Mouse (Mus musculus): ENCODE measurements around the gene Cd101.

Cd101 gene

DNA sequence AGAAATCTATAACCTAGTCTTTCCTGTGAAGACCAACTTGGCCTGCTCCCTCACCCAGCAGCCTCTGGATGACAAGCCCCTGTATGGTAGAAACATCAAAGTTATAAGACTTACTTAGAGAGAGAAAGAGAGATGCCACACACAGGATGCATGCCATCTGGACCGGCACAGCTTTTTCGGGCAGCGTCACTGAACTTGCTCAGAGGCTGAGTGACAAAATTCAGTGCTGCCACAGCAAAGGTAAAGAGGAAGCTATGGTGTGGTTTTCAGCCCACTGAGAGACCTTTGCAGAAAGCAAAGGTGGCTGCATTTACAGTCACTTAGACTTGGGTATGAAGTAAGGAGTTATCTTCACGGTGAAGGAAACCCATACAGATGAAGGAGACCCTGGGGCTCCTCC, at the start of gene Cd101:
TSS of gene Cd101 (minus strand) at position 218 of the 400 bp plus-strand sequence.
- in situ Hi-C loops (cut with MboI; ENCODE audit: low pct_unique_long_range_greater_than_20kb in 1 of 2, low sequenced_read_pairs in 2 of 2, unreplicated experiment in 1 of 2): no loop called here

DNA sequence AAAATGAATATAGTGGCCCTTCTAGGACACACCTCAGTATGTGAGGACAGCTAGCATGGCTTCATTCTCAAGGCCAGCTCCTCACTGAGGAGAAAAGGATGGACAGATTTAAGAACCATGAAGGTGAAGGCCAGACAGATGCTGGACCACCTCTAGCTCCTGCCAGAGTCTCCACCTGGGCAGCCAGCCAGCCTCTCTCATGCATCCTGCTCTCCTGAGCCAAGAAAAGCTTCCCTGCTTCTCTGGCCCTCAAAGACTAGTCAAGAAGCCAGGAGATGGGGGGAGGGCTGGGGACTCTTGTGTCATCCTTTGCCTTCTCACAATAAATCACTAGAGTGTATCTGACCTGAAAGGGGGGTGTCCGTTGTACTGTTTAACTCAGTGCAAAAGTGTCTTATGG, 49.0 kb upstream of the Cd101 start:
- in situ Hi-C loops (cut with MboI; ENCODE audit: low pct_unique_long_range_greater_than_20kb in 1 of 2, low sequenced_read_pairs in 2 of 2, unreplicated experiment in 1 of 2): no loop called here

DNA sequence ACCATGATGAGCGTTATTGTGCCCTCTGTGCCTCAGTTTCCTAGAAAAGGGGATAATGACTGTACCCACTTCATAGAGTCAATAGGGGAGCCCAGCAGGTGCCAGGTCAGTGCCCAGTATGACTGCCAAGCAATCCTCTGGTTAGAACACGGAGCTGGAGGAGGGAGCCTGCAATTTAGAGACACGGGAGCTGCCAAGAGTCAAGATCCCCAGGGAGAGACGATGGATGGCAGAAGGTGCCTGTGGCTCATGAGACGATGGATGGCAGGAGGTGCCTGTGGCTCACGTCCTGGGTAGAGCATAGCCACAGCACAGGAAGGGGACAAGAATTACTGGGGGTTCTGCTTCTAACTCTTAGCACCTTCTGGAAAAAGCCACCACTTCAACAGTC, 48.3 kb upstream of the Cd101 start:
- in situ Hi-C loops (cut with MboI; ENCODE audit: low pct_unique_long_range_greater_than_20kb in 1 of 2, low sequenced_read_pairs in 2 of 2, unreplicated experiment in 1 of 2): no loop called here

DNA sequence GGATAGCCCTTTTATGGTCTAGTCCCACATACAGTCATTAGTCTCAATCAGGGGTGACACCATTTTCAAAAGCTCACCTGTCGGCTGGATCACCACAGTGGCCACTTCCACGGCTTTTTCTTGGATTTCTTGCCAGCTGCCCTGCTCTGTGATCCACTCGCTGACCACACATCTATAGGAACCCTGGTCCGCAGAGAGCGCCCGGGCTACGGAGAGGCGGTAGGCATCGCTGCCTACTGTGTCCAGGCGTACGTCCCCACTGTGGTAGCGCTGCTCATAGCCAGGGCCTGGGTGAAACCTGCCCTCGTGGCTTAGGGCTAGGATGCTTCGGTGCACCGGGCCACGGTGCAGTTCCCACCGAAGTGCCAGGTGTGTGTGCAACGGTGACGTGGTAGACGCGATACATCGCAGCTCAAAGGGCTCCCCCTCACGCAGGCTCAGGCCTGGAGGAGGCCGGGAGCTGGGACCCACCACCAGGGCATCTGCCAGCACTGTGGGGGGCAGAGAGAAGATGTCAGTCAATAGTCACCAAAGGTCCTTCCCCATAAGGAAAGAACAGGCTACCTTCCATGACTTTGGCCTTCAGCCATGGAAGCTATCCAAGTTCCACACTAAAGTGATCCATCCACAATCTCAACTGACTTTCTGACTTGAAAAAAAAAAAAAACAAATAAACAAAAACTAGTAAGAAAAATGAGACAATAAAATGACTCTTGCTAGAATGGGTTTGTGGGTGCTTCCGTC, 47.8 kb upstream of the Cd101 start:
- in situ Hi-C loops (cut with MboI; ENCODE audit: low pct_unique_long_range_greater_than_20kb in 1 of 2, low sequenced_read_pairs in 2 of 2, unreplicated experiment in 1 of 2): no loop called here

DNA sequence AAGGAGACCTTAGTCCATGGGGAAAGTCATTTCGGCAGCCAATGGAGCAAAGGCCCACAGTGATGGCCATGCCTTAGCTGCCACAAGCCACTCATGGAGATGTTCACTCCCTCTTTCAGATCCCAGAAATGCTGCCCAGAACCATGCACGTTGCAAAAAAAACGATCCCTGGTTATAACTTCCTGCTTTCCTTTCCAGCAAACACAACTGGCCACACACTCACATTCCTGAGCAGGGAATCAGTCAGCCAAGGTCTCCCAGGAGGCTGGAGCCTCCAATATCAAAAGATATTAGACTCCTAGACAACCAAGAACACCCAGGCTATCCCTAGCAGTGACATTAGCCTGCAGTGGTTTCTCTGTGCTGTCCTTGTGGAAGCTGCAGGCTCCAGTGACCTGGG, 46.5 kb upstream of the Cd101 start:
- in situ Hi-C loops (cut with MboI; ENCODE audit: low pct_unique_long_range_greater_than_20kb in 1 of 2, low sequenced_read_pairs in 2 of 2, unreplicated experiment in 1 of 2): no loop called here

DNA sequence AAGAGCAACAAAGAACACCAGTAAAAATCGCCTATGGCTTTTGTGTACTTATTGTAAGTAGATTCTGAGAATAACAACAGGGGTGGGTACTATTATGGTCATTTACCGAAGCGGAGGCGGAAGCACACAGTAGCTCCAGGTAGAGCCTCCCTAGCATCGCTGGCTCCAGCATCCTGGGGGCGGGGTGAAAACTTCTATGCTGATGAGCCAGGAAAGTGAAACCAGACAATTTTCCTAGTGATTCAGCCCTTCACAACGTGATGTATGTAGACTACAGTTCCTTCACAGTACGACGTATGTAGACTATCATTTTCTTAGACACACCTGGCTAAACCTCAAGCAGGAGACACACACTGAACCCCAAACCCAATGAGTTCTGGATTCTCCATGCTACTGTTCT, 44.0 kb upstream of the Cd101 start:
- in situ Hi-C loops (cut with MboI; ENCODE audit: low pct_unique_long_range_greater_than_20kb in 1 of 2, low sequenced_read_pairs in 2 of 2, unreplicated experiment in 1 of 2): no loop called here

DNA sequence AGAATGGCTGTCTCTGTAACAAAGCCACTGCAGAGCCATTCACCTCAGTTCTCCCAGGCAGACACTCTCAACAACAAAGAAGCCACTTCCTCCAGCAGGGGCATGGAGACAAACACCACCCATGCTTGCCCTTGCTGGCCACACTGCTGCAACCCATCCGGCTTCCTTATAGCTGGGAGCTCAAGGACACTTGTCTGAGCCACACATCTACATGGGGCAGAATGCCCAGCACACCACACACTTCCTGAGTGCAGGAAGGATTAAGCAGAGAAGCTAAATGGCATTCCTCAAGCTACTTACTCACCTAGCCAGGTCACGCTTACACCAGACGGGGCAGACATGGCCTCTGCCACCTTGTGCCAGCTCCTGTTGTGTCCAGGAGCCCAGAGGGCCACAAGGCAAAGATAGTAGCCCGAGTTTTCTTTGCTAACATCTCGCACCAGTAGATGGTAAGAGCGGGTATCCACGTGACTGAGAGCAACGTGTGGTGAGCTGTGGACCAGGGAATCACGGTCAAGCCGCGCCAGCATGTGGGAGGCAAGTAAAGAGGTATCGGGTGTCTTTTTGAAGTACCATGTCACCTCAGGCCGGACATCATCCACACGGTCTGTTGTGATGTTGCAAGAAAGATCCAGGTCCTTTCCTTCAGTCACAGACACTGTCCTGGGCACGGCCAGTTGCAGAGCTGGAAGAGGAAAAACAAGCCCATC, 43.3 kb upstream of the Cd101 start:
- in situ Hi-C loops (cut with MboI; ENCODE audit: low pct_unique_long_range_greater_than_20kb in 1 of 2, low sequenced_read_pairs in 2 of 2, unreplicated experiment in 1 of 2): no loop called here

DNA sequence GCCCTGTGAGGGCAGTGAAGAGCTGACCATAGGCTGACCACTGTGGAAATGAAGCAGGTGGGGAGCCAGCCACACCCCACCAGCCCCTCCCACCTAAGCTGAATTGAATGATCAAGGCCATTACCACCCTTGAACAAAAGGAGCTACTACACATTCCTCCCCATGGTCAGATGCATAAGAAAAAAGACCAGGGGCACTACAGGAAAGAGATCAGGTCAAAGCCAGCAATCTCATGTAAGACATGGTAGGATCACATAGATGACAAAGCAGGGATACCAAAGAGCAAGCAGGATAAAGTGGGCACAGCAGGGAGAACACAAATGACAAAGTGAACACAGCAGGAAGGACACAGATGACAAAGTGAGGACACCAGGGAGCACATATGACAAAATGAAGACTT, 42.2 kb upstream of the Cd101 start:
- in situ Hi-C loops (cut with MboI; ENCODE audit: low pct_unique_long_range_greater_than_20kb in 1 of 2, low sequenced_read_pairs in 2 of 2, unreplicated experiment in 1 of 2): no loop called here

DNA sequence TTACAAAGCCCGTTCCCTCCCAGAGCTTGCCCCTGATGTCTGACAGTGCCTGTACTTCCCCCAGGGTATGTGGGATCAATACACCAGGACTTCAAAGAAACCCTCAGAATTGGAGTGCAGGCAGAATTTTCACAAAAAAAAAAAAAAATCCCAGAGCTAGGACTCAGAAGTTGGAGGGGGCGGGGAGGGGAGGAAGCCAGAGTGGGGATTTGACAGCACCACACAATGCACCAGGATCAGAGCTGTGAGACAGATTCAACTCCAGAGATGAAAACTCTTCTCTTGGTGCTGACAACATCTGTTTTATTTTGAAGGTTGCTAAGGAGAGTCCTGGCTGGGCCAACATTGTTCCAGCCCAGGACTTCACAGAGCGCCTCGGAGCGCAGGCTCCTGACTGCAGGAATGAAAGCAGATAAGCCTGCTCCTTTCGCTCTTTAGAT, 41.5 kb upstream of the Cd101 start:
- in situ Hi-C loops (cut with MboI; ENCODE audit: low pct_unique_long_range_greater_than_20kb in 1 of 2, low sequenced_read_pairs in 2 of 2, unreplicated experiment in 1 of 2): no loop called here

DNA sequence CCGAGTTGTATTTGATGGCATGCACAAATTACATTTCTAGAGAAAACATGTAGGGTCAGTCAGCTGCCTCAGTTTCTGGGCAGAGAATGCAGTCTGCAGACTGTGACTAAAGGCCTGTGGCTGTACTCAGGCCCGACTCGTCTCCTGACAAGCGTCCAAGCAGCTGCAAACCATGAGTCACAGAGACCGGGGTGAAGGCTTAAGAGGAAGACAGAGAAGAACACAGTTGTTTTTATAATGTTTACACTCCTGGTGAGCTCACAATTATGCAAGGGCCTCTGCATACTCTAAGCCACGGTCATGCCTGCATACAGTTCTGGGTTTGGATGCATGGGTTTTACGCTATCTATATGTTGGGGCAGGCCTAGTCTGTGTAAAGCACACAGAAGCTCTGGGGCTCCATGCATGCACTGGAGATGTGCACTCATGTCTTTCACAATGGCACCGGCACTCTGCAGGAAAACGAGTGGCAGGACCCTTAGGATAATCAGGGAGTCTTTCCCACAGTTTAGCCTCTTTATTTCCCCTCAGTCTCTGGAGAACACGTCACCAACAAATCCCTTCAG, 41.0 kb upstream of the Cd101 start:
- in situ Hi-C loops (cut with MboI; ENCODE audit: low pct_unique_long_range_greater_than_20kb in 1 of 2, low sequenced_read_pairs in 2 of 2, unreplicated experiment in 1 of 2): no loop called here

DNA sequence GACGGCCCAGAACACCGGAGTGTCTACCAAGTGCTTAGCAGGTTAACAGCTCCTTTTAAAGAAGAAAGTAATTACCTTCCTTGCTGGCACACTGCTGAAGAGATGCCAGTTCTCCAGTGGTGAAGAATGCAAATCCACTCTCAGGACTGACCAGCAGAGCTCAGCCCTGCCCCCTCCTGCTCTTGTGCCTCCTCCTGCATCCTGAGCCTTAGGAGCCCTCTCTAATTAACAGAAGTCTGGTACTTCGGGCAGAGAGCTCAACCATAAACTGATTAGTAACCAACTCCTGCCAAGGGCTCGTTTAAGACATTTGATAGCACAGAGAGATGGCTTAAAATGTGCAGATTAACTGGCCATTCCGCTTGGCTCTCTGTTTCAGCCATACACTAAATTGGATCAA, 39.3 kb upstream of the Cd101 start:
- in situ Hi-C loops (cut with MboI; ENCODE audit: low pct_unique_long_range_greater_than_20kb in 1 of 2, low sequenced_read_pairs in 2 of 2, unreplicated experiment in 1 of 2): no loop called here

DNA sequence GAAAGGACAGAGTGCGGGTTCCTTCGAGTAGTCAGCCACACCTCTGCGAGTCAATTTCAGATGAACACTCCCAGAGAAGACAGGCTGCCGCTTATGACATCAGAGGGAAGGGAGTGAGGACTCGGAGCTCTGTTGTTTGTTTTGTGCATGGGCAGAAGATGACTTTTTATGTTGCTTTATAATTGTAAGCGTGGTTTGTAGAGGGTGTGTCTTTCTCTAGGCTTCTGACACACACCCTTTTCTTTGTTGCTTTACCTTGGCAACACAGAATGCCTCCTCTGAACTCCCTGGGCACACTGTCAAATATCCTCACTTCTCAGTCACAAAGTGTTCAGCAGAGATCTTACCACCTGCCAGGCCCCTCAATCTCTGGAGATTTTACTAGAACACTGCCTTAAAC, 36.8 kb upstream of the Cd101 start:
- in situ Hi-C loops (cut with MboI; ENCODE audit: low pct_unique_long_range_greater_than_20kb in 1 of 2, low sequenced_read_pairs in 2 of 2, unreplicated experiment in 1 of 2): no loop called here

DNA sequence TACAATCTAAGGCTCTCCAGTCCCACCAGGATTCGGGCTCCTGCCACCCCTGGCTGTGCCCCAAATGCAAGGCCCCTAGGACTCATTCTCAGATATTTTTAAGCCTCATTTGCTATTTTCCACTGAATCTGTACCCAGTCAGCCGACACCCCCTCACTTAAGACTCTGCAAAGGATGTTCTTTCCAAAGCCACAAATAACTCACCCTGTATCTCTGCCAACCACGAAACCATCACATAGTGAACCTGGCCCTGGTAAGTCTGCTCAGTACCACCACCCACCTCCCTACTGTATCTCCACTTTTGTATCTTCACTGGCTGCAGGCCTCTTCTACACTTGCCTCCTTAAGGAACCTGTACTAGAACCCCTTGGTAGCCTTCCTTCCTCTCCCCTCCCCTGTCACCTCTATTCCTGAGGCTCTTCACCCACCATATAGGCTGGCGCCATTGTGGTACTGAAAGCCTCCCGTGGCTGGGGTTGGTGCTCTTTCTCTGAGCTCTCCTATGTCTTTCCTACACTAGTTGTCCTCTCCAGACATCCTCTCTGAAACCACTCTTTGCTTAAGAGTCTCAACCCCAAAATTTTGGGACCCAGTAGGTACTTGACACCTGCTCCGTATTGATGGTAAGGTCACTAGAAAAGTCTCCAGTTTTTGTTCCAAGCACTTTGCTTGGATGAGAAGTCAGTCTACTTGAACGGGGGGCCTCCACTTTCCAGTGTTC, 32.7 kb upstream of the Cd101 start:
- in situ Hi-C loops (cut with MboI; ENCODE audit: low pct_unique_long_range_greater_than_20kb in 1 of 2, low sequenced_read_pairs in 2 of 2, unreplicated experiment in 1 of 2): no loop called here

DNA sequence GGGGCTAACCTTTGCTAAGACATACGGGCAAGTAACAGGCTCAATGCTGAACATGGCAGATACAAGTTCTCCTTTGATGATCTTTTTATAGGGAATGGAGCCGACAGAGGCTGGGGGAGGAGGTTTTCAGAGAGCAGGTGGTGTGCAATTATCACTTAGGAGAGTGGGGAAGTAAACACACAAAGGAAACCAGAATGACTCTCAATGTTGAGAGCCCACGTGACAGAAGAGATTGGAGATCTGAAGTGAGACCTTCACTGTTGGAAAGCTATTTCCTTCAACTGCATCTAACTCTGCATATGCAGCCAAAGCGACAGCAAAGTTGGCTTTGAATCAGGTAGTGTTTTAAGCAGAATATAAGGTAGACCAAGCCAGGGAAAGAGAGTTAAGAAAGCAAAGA, 29.9 kb upstream of the Cd101 start:
- in situ Hi-C loops (cut with MboI; ENCODE audit: low pct_unique_long_range_greater_than_20kb in 1 of 2, low sequenced_read_pairs in 2 of 2, unreplicated experiment in 1 of 2): no loop called here

DNA sequence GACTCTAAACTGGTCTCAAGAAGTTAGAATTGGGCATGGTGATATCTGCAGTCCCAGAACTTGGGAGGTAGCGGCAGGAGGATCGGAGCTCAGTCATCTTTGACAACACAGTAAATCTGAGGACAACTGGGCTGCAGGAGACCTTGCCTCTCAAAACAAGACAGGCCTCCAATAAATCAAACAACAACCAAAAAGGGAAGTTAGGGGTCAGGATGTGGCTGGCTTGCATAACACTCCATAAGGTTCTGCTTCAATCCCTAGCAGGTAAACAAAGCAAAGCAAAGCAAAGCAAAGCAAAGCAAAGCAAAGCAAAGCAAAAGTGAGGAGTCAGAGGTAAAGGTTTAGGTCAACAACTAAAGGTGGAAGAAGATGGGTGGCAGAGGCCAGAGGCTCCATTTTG, 28.8 kb upstream of the Cd101 start:
- in situ Hi-C loops (cut with MboI; ENCODE audit: low pct_unique_long_range_greater_than_20kb in 1 of 2, low sequenced_read_pairs in 2 of 2, unreplicated experiment in 1 of 2): no loop called here

DNA sequence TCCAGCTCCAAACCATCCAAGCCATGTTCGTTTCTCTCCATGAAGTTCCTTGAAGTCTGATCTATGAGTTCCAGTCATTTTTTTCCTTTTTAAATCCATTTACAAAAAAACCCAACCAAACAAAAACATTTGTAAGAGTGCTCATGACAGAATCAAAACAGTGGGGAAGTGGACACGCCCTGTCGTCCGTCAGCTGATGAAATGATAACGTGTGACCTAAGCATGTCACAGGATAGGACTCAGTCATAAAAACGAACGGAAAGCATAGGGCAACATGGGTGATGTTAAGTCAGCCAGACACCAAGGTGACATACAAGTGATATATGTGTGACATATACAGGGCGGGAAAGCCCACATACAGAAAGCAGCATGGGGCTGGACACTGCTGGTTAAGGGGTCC, 25.9 kb upstream of the Cd101 start:
- in situ Hi-C loops (cut with MboI; ENCODE audit: low pct_unique_long_range_greater_than_20kb in 1 of 2, low sequenced_read_pairs in 2 of 2, unreplicated experiment in 1 of 2): no loop called here

DNA sequence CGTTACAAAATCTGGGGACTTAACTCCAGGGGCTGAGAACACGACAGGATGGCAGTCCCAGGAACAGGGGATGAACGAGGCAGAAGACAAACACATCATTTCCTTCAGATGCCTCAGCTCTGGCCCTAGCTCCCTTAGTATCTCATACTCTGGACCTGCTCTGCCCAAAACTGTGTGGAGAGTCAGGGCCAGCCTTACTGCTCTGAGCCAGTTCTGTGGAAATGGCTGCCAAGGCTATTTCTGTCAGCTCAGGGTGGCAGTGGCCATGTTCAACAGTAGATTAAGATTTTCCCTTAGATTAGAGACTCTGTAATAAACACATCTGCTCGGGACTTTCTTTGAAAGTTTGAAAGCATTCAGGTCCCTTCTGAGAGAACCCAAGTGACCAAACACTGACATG, 22.2 kb upstream of the Cd101 start:
- in situ Hi-C loops (cut with MboI; ENCODE audit: low pct_unique_long_range_greater_than_20kb in 1 of 2, low sequenced_read_pairs in 2 of 2, unreplicated experiment in 1 of 2): no loop called here

DNA sequence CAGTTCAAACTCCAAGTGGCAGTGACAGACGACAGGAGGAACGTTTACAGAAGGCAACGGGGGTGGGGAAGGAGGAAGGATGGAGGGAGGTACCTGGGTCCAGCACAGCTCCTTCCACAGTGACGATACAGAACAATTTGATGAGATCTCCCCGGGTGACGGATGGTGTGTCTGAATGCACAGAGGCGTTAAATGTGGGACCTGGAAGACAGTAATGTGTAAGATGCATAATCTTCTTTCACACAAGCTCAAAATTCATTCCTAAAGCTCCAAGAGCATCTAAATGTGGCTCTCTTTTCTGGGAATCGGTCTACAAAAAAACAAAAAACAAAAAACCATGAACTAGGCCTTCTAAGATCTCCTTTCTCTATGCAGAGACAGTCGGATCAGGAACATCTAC, 20.6 kb upstream of the Cd101 start:
- in situ Hi-C loops (cut with MboI; ENCODE audit: low pct_unique_long_range_greater_than_20kb in 1 of 2, low sequenced_read_pairs in 2 of 2, unreplicated experiment in 1 of 2): no loop called here

DNA sequence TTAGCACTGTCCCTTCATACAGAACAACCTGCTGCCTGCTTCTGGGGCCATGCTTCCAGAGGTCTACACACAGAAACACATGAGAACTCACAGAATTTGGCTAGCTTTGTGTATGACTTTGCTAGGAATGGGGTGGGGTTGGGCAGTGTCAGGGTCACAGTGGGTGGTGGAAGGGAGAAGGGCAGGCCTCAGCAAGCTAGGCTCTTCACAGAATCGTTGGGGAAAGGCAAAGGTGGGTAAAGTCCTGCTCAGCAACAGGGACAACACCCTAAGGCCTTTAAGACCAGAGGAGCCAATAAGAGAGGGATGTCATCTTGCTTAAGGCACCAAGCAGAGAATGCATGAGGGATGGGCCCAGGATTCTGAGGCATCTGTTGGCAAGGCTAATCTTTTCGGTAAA, 19.4 kb upstream of the Cd101 start:
- in situ Hi-C loops (cut with MboI; ENCODE audit: low pct_unique_long_range_greater_than_20kb in 1 of 2, low sequenced_read_pairs in 2 of 2, unreplicated experiment in 1 of 2): no loop called here
